Comparison of ENCODE assay signal across 8 mouse cellular contexts in genomic region chr5:136907587-136907986, GRCm38 (mm10). TPM values are rescaled to one million over a fixed set of nuclear protein-coding genes. Genes with fewer than 3 reads are reported as not detected.
A peak's percentile ranks its signal among the peaks of the same experiment; 100 is the strongest.
DNase-seq lines count a peak whose midpoint lies in the region; ATAC-seq lines count a peak whose summit lies in the region.

No protein-coding gene starts in this region.

- H3K4me2 ChIP-seq in kidney, embryonic 14.5 days (replicated peaks; ENCODE audit: low read depth, low read length), result peak overlapping the region; percentile 59
- peak overlapping the region; percentile 72 for H3K4me2 ChIP-seq in hindbrain, embryonic 13.5 days
- peak overlapping the region; percentile 72 for H3K4me2 ChIP-seq in midbrain, embryonic 13.5 days (replicated peaks)

- 43% methylated on average over 9 of the region's 9 CpGs for WGBS in kidney, embryonic 14.5 days
- WGBS in hindbrain, embryonic 13.5 days, result 44% methylated on average over 9 of the region's 9 CpGs
- WGBS in midbrain, embryonic 13.5 days, result 46% methylated on average over 9 of the region's 9 CpGs

- ATAC-seq in kidney, embryonic 14.5 days (ENCODE audit: low FRiP score, low TSS enrichment), result peak; percentile 24; the same call in 1 of the 2 replicates
- ATAC-seq in hindbrain, embryonic 13.5 days (ENCODE audit: low FRiP score), result peak; percentile 58
- ATAC-seq in midbrain, embryonic 13.5 days, result peak; percentile 40

- H3K36me3 ChIP-seq in kidney, embryonic 14.5 days (ENCODE audit: control insufficient read depth, insufficient read depth, low read length), result peaks cover 16% of the 10 kb centered on the region
- peaks cover 22% of the 10 kb centered on the region for H3K36me3 ChIP-seq in hindbrain, embryonic 13.5 days
- peaks cover 20% of the 10 kb centered on the region for H3K36me3 ChIP-seq in midbrain, embryonic 13.5 days

- no peaks in the 10 kb centered on the region for H3K9me3 ChIP-seq in kidney, embryonic 14.5 days (ENCODE audit: control insufficient read depth, low read length)
- H3K9me3 ChIP-seq in hindbrain, embryonic 13.5 days, result no peaks in the 10 kb centered on the region
- H3K9me3 ChIP-seq in midbrain, embryonic 13.5 days, result no peaks in the 10 kb centered on the region

- H3K27me3 ChIP-seq in kidney, embryonic 14.5 days (ENCODE audit: control insufficient read depth, insufficient read depth, low read length), result no peaks in the 10 kb centered on the region
- no peaks in the 10 kb centered on the region for H3K27me3 ChIP-seq in hindbrain, embryonic 13.5 days
- no peaks in the 10 kb centered on the region for H3K27me3 ChIP-seq in midbrain, embryonic 13.5 days

- peak overlapping the region; percentile 73 for H3K4me3 ChIP-seq in kidney, embryonic 14.5 days (ENCODE audit: low read length)
- peak overlapping the region; percentile 44 for H3K4me3 ChIP-seq in brown adipose tissue, adult 24 weeks (ENCODE audit: insufficient read depth, low read depth, low read length)
- H3K4me3 ChIP-seq in hindbrain, embryonic 13.5 days, result peak overlapping the region; percentile 64
- peak overlapping the region; percentile 60 for H3K4me3 ChIP-seq in midbrain, embryonic 13.5 days (replicated peaks)

- peak overlapping the region; percentile 52; the same call in 1 of the 2 replicates for H3K9ac ChIP-seq in kidney, embryonic 14.5 days (ENCODE audit: low read depth, low read length)
- H3K9ac ChIP-seq in hindbrain, embryonic 13.5 days, result peak overlapping the region; percentile 62; the same call in 1 of the 2 replicates
- peak overlapping the region; percentile 51; the same call in 1 of the 2 replicates for H3K9ac ChIP-seq in midbrain, embryonic 13.5 days (replicated peaks)

- no peak overlapping the region for H3K27ac ChIP-seq in kidney, embryonic 14.5 days (ENCODE audit: low read depth, low read length)
- H3K27ac ChIP-seq in brown adipose tissue, adult 24 weeks (replicated peaks; ENCODE audit: low read depth, low read length), result no peak overlapping the region
- H3K27ac ChIP-seq in hindbrain, embryonic 13.5 days, result peak overlapping the region; percentile 74
- H3K27ac ChIP-seq in midbrain, embryonic 13.5 days, result 0 out of 2 replicates have a peak overlapping the region, but pooled peaks have one; percentile 32

- 0 out of 2 replicates have a peak, but pooled peaks cover 4% of the 10 kb centered on the region for H3K4me1 ChIP-seq in kidney, embryonic 14.5 days (ENCODE audit: control insufficient read depth, insufficient read depth, low read length)
- H3K4me1 ChIP-seq in brown adipose tissue, adult 24 weeks (ENCODE audit: control insufficient read depth, insufficient read depth, insufficient read length, low read length), result no peaks in the 10 kb centered on the region
- peaks cover 21% of the 10 kb centered on the region for H3K4me1 ChIP-seq in hindbrain, embryonic 13.5 days (replicated peaks)
- H3K4me1 ChIP-seq in midbrain, embryonic 13.5 days (replicated peaks), result peaks cover 17% of the 10 kb centered on the region

- DNase-seq in kidney, postnatal 10 days, result no peak
- DNase-seq in layer of hippocampus, adult 9-10 months (ENCODE audit: low spot score), result no peak
- no peak for DNase-seq in frontal cortex, postnatal 10 days (ENCODE audit: low spot score in 2 of 2)
- DNase-seq in kidney, adult 18-20 months, result no peak

RNA-seq across cellular contexts. Expression of gene Ift22, which starts 0.4 kb away (rescaled TPM):
- 85.0 and 86.7 TPM in 2 replicates for polyA plus RNA-seq in kidney, embryonic 14.5 days (2014; fragmentation: Nextera tagmentation; extraction: Ambion mirVana)
- 13.4 and 14.6 TPM in 2 replicates for polyA plus RNA-seq in brown adipose tissue, adult 24 weeks (2012; ENCODE audit: insufficient read depth, insufficient read length, missing spikeins)
- polyA plus RNA-seq in hindbrain, embryonic 13.5 days (2015; fragmentation: Nextera tagmentation; extraction: Ambion mirVana), result 118 and 125 TPM in 2 replicates
- polyA plus RNA-seq in midbrain, embryonic 13.5 days (2015; fragmentation: Nextera tagmentation; extraction: Ambion mirVana), result 119 and 125 TPM in 2 replicates

RNA-seq across cellular contexts. Expression of gene Col26a1, which starts 24.6 kb away (rescaled TPM):
- 37.5 and 44.0 TPM in 2 replicates for polyA plus RNA-seq in kidney, embryonic 14.5 days (2014; fragmentation: Nextera tagmentation; extraction: Ambion mirVana)
- polyA plus RNA-seq in brown adipose tissue, adult 24 weeks (2012; ENCODE audit: insufficient read depth, insufficient read length, missing spikeins), result not detected in 2 replicates
- polyA plus RNA-seq in hindbrain, embryonic 13.5 days (2015; fragmentation: Nextera tagmentation; extraction: Ambion mirVana), result 30.2 and 33.8 TPM in 2 replicates
- 14.0 and 19.0 TPM in 2 replicates for polyA plus RNA-seq in midbrain, embryonic 13.5 days (2015; fragmentation: Nextera tagmentation; extraction: Ambion mirVana)

RNA-seq across cellular contexts. Expression of gene Fis1, which starts 45.5 kb away (rescaled TPM):
- polyA plus RNA-seq in kidney, embryonic 14.5 days (2014; fragmentation: Nextera tagmentation; extraction: Ambion mirVana), result 333 and 398 TPM in 2 replicates
- 128 and 153 TPM in 2 replicates for polyA plus RNA-seq in brown adipose tissue, adult 24 weeks (2012; ENCODE audit: insufficient read depth, insufficient read length, missing spikeins)
- polyA plus RNA-seq in hindbrain, embryonic 13.5 days (2015; fragmentation: Nextera tagmentation; extraction: Ambion mirVana), result 398 and 404 TPM in 2 replicates
- 389 and 412 TPM in 2 replicates for polyA plus RNA-seq in midbrain, embryonic 13.5 days (2015; fragmentation: Nextera tagmentation; extraction: Ambion mirVana)

RNA-seq across cellular contexts. Expression of gene Cldn15, which starts 58.8 kb away (rescaled TPM):
- 1.5 and 1.7 TPM in 2 replicates for polyA plus RNA-seq in kidney, embryonic 14.5 days (2014; fragmentation: Nextera tagmentation; extraction: Ambion mirVana)
- polyA plus RNA-seq in brown adipose tissue, adult 24 weeks (2012; ENCODE audit: insufficient read depth, insufficient read length, missing spikeins), result 4.6 and 10.2 TPM in 2 replicates
- 0.21 and 0.35 TPM in 2 replicates for polyA plus RNA-seq in hindbrain, embryonic 13.5 days (2015; fragmentation: Nextera tagmentation; extraction: Ambion mirVana)
- 0.16 and 0.35 TPM in 2 replicates for polyA plus RNA-seq in midbrain, embryonic 13.5 days (2015; fragmentation: Nextera tagmentation; extraction: Ambion mirVana)

Comparison
In these comparisons a context has a peak if more than half of its experiments do, and no peak if none do; other contexts are left out.
1. H3K27ac ChIP-seq: peak in hindbrain, embryonic 13.5 days (single experiment) and midbrain, embryonic 13.5 days (single experiment); none in kidney, embryonic 14.5 days (single experiment) and brown adipose tissue, adult 24 weeks (single experiment).
2. RNA of gene Col26a1, which starts 24.6 kb away (polyA plus RNA-seq): 37.5 to 44.0 TPM in kidney, embryonic 14.5 days, 30.2 to 33.8 TPM in hindbrain, embryonic 13.5 days and 14.0 to 19.0 TPM in midbrain, embryonic 13.5 days; not detected in brown adipose tissue, adult 24 weeks; every median in the first group is over 10 times any median in the second.
3. Peak in every context shown above with its lines, with median percentiles within 50 percentile points of each other: ATAC-seq, H3K4me2 ChIP-seq, H3K4me3 ChIP-seq and H3K9ac ChIP-seq.